Mouse (Mus musculus) hematopoietic stem cell, adult 5-6 weeks (primary cell): ENCODE results near the gene Prkcb. TPM values are rescaled to one million over a fixed set of nuclear protein-coding genes. Genes with fewer than 3 reads are reported as not detected.

Experiments used
- ATAC-seq, 2 experiments: fragments of 125-278 bp in 1 of 2; replicated peaks in 1 of 2; 2 replicates each; pipeline ENCODE4 v1.8.0; 2016 to 2017; ENCODE audit warnings: inconsistent platforms in 2 of 2, mild to moderate bottlenecking in 2 of 2, moderate number of reproducible peaks in 2 of 2, low read depth in 1 of 2, moderate TSS enrichment in 1 of 2; ENCODE audit not compliant: low FRiP score in 2 of 2, poor library complexity in 2 of 2, severe bottlenecking in 2 of 2, insufficient read depth in 1 of 2, low TSS enrichment in 1 of 2
- total RNA-seq: library from RNA; stranded (forward); fragments of 172-1452, 232-1000 nt; gene quantifications from 2 replicates; pipeline ENCODE4 v1.2.3, GENCODE M21; 2017

Prkcb gene
- total RNA-seq, 1 experiment from 2014 or later = 11.8 TPM

- peak; percentile 74 to 86; a peak in 3 of 4 replicates for ATAC-seq
These were observed 170.8 kb downstream of the Prkcb start for GRCm38 (mm10) chr7:122459203-122459965.

- ATAC-seq = no peak
These were observed 171.5 kb downstream of the Prkcb start for GRCm38 (mm10) chr7:122460020-122460419.

- peak; percentile 84 to 88 for ATAC-seq
These were observed 177.4 kb downstream of the Prkcb start for GRCm38 (mm10) chr7:122465823-122466549.

GRCm38 (mm10) chr7:122466722-122467121, 178.2 kb downstream of the Prkcb start:
- ATAC-seq = no peak

- ATAC-seq = no peak
These were observed 179.3 kb downstream of the Prkcb start for GRCm38 (mm10) chr7:122467831-122468230.

GRCm38 (mm10) chr7:122470370-122471280, 182.1 kb downstream of the Prkcb start:
- ATAC-seq = peak; percentile 44 to 63

GRCm38 (mm10) chr7:122472223-122472622, 183.7 kb downstream of the Prkcb start:
- ATAC-seq = no peak

- ATAC-seq = no peak
These were observed 186.5 kb downstream of the Prkcb start for GRCm38 (mm10) chr7:122475038-122475437.

GRCm38 (mm10) chr7:122476697-122477096, 188.1 kb downstream of the Prkcb start:
- ATAC-seq = no peak

- no peak for ATAC-seq
These were observed 188.6 kb downstream of the Prkcb start for GRCm38 (mm10) chr7:122477118-122477517.

GRCm38 (mm10) chr7:122477566-122478564, 189.3 kb downstream of the Prkcb start:
- ATAC-seq = no peak

- ATAC-seq = no peak
These were observed 195.4 kb downstream of the Prkcb start for GRCm38 (mm10) chr7:122483949-122484348.

- no peak for ATAC-seq
These were observed 199.5 kb downstream of the Prkcb start for GRCm38 (mm10) chr7:122487929-122488571.

- ATAC-seq = no peak
These were observed 203.5 kb downstream of the Prkcb start for GRCm38 (mm10) chr7:122492041-122492440.

GRCm38 (mm10) chr7:122492936-122493335, 204.4 kb downstream of the Prkcb start:
- no peak for ATAC-seq

GRCm38 (mm10) chr7:122494088-122494487, 205.5 kb downstream of the Prkcb start:
- peak in 1 of 2 experiments; percentile 58; a peak in 1 of 4 replicates for ATAC-seq
